Mouse (Mus musculus): ENCODE results near the gene Dnaja3. TPM values are rescaled to one million over a fixed set of nuclear protein-coding genes. Genes with fewer than 3 reads are reported as not detected.

Gene Dnaja3
- polyA plus RNA-seq (2012; rRNA removed) = 23.7 and 26.4 TPM in 2 replicates

GRCm38 (mm10) chr16:4639831-4640237, at the start of gene Dnaja3, which contains the start of gene Vasn:
Gene Dnaja3 (plus strand): TSS chr16:4639989.
Gene Vasn (plus strand): TSS chr16:4639941.

GRCm38 (mm10) chr16:4593971-4594813, 45.6 kb upstream of the Dnaja3 start, which contains the start of gene Glis2:
Gene Glis2 (plus strand): TSS chr16:4594713.

DNA sequence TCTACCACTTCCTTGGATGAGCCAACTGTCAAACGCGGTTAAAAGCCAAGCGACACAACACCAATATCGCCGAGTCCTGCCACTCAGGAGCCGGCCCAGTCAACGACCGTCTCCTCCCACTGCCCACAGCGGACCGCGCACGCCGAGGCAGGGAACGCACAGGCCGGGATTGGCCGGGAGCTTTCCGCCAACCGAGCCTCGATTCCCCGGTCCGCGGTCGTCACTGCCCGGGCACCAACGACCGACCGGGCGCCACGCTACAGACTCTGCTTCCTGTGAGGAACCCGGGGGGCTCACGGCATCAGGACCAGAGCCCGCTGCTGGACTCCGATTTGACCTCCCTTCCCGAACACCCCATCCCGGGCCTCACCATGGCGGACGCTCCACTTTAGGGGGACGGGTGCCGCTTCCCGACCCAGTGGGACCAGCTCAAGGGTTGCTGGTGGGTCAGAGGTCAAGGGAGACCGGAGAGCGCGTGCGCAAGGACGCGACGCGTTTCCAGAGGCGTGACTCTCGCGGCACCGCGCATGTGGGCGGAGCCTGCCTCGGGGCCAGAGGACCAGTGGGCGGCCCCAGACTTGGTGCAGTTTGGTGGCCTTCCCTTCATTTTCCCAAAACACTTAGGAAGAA, 15.2 kb upstream of the Dnaja3 start, which contains the start of gene Pam16:
Gene Pam16, minus strand, starts transcription at position 508 of the 630 bp plus-strand sequence.

GRCm38 (mm10) chr16:4679121-4680018, 39.6 kb downstream of the Dnaja3 start, which contains the start of gene Coro7:
Gene Coro7 (minus strand): TSS chr16:4679777.

GRCm38 (mm10) chr16:4718753-4719518, 79.1 kb downstream of the Dnaja3 start, which contains the start of gene Nmral1:
Gene Nmral1 (minus strand): TSS chr16:4719356.

GRCm38 (mm10) chr16:4725780-4726527, 86.2 kb downstream of the Dnaja3 start, which contains the start of gene Hmox2:
Gene Hmox2 (plus strand): TSS chr16:4726361.

Other genes with a start within 250 kb of the Dnaja3 start
- 2.2 and 2.3 TPM in 2 replicates for gene Adcy9, start 219.5 kb upstream of the Dnaja3 start, polyA plus RNA-seq (2012; rRNA removed)
- 15.9 and 29.7 TPM in 2 replicates for gene Srl, start 98.2 kb upstream of the Dnaja3 start, polyA plus RNA-seq (2012; rRNA removed)
- 24.8 and 32.6 TPM in 2 replicates for gene Tfap4, start 80.1 kb upstream of the Dnaja3 start, polyA plus RNA-seq (2012; rRNA removed)
- gene Glis2, start 45.3 kb upstream of the Dnaja3 start, polyA plus RNA-seq (2012; rRNA removed) = 52.7 and 72.6 TPM in 2 replicates
- 67.5 and 85.9 TPM in 2 replicates for gene Pam16, start 15.0 kb upstream of the Dnaja3 start, polyA plus RNA-seq (2012; rRNA removed)
- 8.1 and 19.3 TPM in 2 replicates for gene Vasn, start within 50 bp of the Dnaja3 start, polyA plus RNA-seq (2012; rRNA removed)
- gene Coro7, start 39.8 kb downstream of the Dnaja3 start, polyA plus RNA-seq (2012; rRNA removed) = 37.2 and 38.6 TPM in 2 replicates
- gene Nmral1, start 79.4 kb downstream of the Dnaja3 start, polyA plus RNA-seq (2012; rRNA removed) = 156 and 168 TPM in 2 replicates
- gene Hmox2, start 86.4 kb downstream of the Dnaja3 start, polyA plus RNA-seq (2012; rRNA removed) = 61.3 and 70.2 TPM in 2 replicates
- gene Cdip1, start 150.3 kb downstream of the Dnaja3 start, polyA plus RNA-seq (2012; rRNA removed) = 47.7 and 68.6 TPM in 2 replicates
- gene 4930562C15Rik, start 195.4 kb downstream of the Dnaja3 start, polyA plus RNA-seq (2012; rRNA removed) = not detected in 2 replicates
- 11.0 and 22.2 TPM in 2 replicates for gene Ubald1, start 240.3 kb downstream of the Dnaja3 start, polyA plus RNA-seq (2012; rRNA removed)
- 47.8 and 76.7 TPM in 2 replicates for gene Mgrn1, start 246.3 kb downstream of the Dnaja3 start, polyA plus RNA-seq (2012; rRNA removed)